Mouse (Mus musculus): ENCODE results near the gene Elf2. TPM values are rescaled to one million over a fixed set of nuclear protein-coding genes. Genes with fewer than 3 reads are reported as not detected.
"Not testable (repeated sequence)": the region's sequence is repeated elsewhere in the genome, so short reads cannot be mapped to it uniquely, and the experiment has no call there.

The Elf2 gene
- polyA plus RNA-seq, 1 experiment = 87.8 TPM

DNA sequence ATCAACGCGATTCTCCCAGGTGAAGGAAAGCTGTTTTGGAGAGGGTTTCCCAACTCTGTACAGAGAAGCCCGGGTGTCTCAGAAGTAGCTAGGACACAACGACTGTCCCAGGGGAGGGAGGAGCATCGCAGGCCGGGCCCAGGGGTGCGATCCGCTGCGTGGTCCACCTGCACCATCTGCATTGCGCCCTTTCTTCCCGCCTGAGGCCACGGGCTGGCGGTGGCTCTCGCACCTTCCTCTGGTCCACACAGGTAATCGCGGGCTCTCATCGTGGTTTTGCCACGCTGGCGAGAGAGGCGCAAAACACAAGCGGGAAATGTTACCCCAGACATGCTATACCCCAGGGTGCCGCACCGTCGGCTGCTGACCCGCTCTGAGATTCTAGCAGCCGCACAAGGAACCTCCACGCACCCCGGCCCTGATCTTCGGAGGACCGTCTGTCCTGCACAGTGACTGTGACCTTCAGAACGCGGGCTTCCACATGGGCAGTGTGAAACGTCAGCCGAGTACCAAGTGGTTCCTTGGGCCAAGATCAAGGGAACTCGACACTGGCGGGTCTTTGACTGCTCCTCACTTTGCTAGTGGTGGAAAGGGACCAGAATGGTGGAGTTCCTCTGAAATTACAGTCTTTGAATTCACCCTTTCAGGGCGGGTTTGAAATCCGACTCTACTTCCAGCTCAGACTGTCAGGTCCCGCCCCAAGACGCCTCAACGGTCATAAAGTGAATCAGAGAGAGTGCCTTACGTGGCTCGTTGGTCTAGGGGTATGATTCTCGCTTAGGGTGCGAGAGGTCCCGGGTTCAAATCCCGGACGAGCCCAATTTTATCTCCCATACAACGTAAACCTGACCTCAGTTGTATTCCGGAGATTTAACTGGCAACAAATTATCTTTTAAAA is 18.4 kb upstream of the Elf2 start:
- peaks cover 8% of the 10 kb centered on the region for H3K4me1 ChIP-seq (ENCODE audit: control insufficient read depth, insufficient read depth, low read length)
- H3K4me3 ChIP-seq (ENCODE audit: control insufficient read depth, low read depth, low read length) = peak overlapping the region; percentile 51
- H3K27ac ChIP-seq (ENCODE audit: control insufficient read depth, insufficient read depth, low read depth, low read length) = no peak overlapping the region
- H3K36me3 ChIP-seq (ENCODE audit: control insufficient read depth, insufficient read depth, low read length) = no peaks in the 10 kb centered on the region
- TF ChIP-seq CTCF (IDR thresholded peaks at IDR 0.05; ENCODE audit: control insufficient read depth, insufficient read depth, insufficient replicate concordance, low read depth, low read length) (no peak), POLR2A (IDR thresholded peaks at IDR 0.05; ENCODE audit: control insufficient read depth, low read depth, low read length) (no peak)
- H3K27me3 ChIP-seq (ENCODE audit: control insufficient read depth, insufficient read depth, low read length) = no peaks in the 10 kb centered on the region

GRCm38 (mm10) chr3:51358181-51358580 is 17.7 kb upstream of the Elf2 start:
- H3K27ac ChIP-seq (ENCODE audit: control insufficient read depth, insufficient read depth, low read depth, low read length) = no peak overlapping the region
- no peaks in the 10 kb centered on the region for H3K27me3 ChIP-seq (ENCODE audit: control insufficient read depth, insufficient read depth, low read length)
- no peaks in the 10 kb centered on the region for H3K36me3 ChIP-seq (ENCODE audit: control insufficient read depth, insufficient read depth, low read length)
- H3K4me1 ChIP-seq (ENCODE audit: control insufficient read depth, insufficient read depth, low read length) = peaks cover 8% of the 10 kb centered on the region
- TF ChIP-seq CTCF (IDR thresholded peaks at IDR 0.05; ENCODE audit: control insufficient read depth, insufficient read depth, insufficient replicate concordance, low read depth, low read length) (no peak), POLR2A (IDR thresholded peaks at IDR 0.05; ENCODE audit: control insufficient read depth, low read depth, low read length) (no peak)
- no peak overlapping the region for H3K4me3 ChIP-seq (ENCODE audit: control insufficient read depth, low read depth, low read length)

- Histone ChIP-seq H3K27me3 (ENCODE audit: control insufficient read depth, insufficient read depth, low read length) (no peaks in the 10 kb centered on the region), H3K4me1 (ENCODE audit: control insufficient read depth, insufficient read depth, low read length) (peaks cover 8% of the 10 kb centered on the region), H3K27ac (ENCODE audit: control insufficient read depth, insufficient read depth, low read depth, low read length) (no peak overlapping the region), H3K36me3 (ENCODE audit: control insufficient read depth, insufficient read depth, low read length) (no peaks in the 10 kb centered on the region), H3K4me3 (ENCODE audit: control insufficient read depth, low read depth, low read length) (no peak overlapping the region)
- no peak for TF ChIP-seq POLR2A (IDR thresholded peaks at IDR 0.05; ENCODE audit: control insufficient read depth, low read depth, low read length)
- TF ChIP-seq CTCF (IDR thresholded peaks at IDR 0.05; ENCODE audit: control insufficient read depth, insufficient read depth, insufficient replicate concordance, low read depth, low read length) = no peak
These were observed 17.2 kb upstream of the Elf2 start for GRCm38 (mm10) chr3:51357624-51358023.

GRCm38 (mm10) chr3:51357078-51357477 is 16.6 kb upstream of the Elf2 start:
- Histone ChIP-seq H3K27me3 (ENCODE audit: control insufficient read depth, insufficient read depth, low read length) (no peaks in the 10 kb centered on the region), H3K4me3 (ENCODE audit: control insufficient read depth, low read depth, low read length) (no peak overlapping the region), H3K4me1 (ENCODE audit: control insufficient read depth, insufficient read depth, low read length) (peaks cover 8% of the 10 kb centered on the region), H3K27ac (ENCODE audit: control insufficient read depth, insufficient read depth, low read depth, low read length) (no peak overlapping the region), H3K36me3 (ENCODE audit: control insufficient read depth, insufficient read depth, low read length) (no peaks in the 10 kb centered on the region)
- no peak for TF ChIP-seq POLR2A (IDR thresholded peaks at IDR 0.05; ENCODE audit: control insufficient read depth, low read depth, low read length)
- TF ChIP-seq CTCF (IDR thresholded peaks at IDR 0.05; ENCODE audit: control insufficient read depth, insufficient read depth, insufficient replicate concordance, low read depth, low read length) = no peak

- H3K27me3 ChIP-seq (ENCODE audit: control insufficient read depth, insufficient read depth, low read length); H3K4me1 ChIP-seq (ENCODE audit: control insufficient read depth, insufficient read depth, low read length); H3K4me3 ChIP-seq (ENCODE audit: control insufficient read depth, low read depth, low read length); H3K36me3 ChIP-seq (ENCODE audit: control insufficient read depth, insufficient read depth, low read length); H3K27ac ChIP-seq (ENCODE audit: control insufficient read depth, insufficient read depth, low read depth, low read length): not testable (repeated sequence)
These were observed 14.5 kb upstream of the Elf2 start for GRCm38 (mm10) chr3:51354956-51355355.

GRCm38 (mm10) chr3:51354034-51354427 is 13.6 kb upstream of the Elf2 start:
- Histone ChIP-seq H3K4me3 (ENCODE audit: control insufficient read depth, low read depth, low read length) (no peak overlapping the region), H3K27me3 (ENCODE audit: control insufficient read depth, insufficient read depth, low read length) (no peaks in the 10 kb centered on the region), H3K27ac (ENCODE audit: control insufficient read depth, insufficient read depth, low read depth, low read length) (no peak overlapping the region), H3K4me1 (ENCODE audit: control insufficient read depth, insufficient read depth, low read length) (peaks cover 6% of the 10 kb centered on the region), H3K36me3 (ENCODE audit: control insufficient read depth, insufficient read depth, low read length) (no peaks in the 10 kb centered on the region)
- TF ChIP-seq CTCF (IDR thresholded peaks at IDR 0.05; ENCODE audit: control insufficient read depth, insufficient read depth, insufficient replicate concordance, low read depth, low read length) (no peak), POLR2A (IDR thresholded peaks at IDR 0.05; ENCODE audit: control insufficient read depth, low read depth, low read length) (no peak)

GRCm38 (mm10) chr3:51353325-51354033 is 13.0 kb upstream of the Elf2 start:
- peaks cover under 1% of the 10 kb centered on the region; the same call in 1 of the 2 replicates for H3K4me1 ChIP-seq (ENCODE audit: control insufficient read depth, insufficient read depth, low read length)
- H3K27ac ChIP-seq (ENCODE audit: control insufficient read depth, insufficient read depth, low read depth, low read length) = no peak overlapping the region
- no peak overlapping the region for H3K4me3 ChIP-seq (ENCODE audit: control insufficient read depth, low read depth, low read length)
- no peaks in the 10 kb centered on the region for H3K27me3 ChIP-seq (ENCODE audit: control insufficient read depth, insufficient read depth, low read length)
- H3K36me3 ChIP-seq (ENCODE audit: control insufficient read depth, insufficient read depth, low read length) = no peaks in the 10 kb centered on the region
- TF ChIP-seq POLR2A (IDR thresholded peaks at IDR 0.05; ENCODE audit: control insufficient read depth, low read depth, low read length) (no peak), CTCF (IDR thresholded peaks at IDR 0.05; ENCODE audit: control insufficient read depth, insufficient read depth, insufficient replicate concordance, low read depth, low read length) (peak; percentile 39; the same call in 1 of the 2 replicates)

All from testis, adult 2 months (tissue).